In the genomic region with DNA sequence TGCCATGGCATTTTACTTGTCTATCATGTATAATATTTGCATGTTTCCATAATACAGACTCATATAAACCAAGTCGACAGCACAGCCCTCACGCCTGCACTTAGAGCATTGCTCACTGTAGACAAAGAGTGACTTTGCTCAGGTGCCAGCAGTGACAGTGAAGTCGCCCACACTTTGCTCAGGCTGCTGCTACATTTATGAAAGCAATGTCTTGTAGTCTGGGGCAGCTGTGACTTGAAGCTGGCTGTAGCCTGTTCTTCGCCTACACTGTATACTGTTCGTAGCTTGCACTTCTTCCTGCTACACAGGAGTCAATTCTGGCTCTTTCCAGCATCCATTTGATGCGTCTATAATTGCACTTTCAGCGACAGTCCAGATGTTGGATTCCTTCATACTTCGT, we compare ENCODE assay signal across 30 mouse cellular contexts. TPM values are rescaled to one million over a fixed set of nuclear protein-coding genes. Genes with fewer than 3 reads are reported as not detected.
DNase-seq lines count a peak whose midpoint lies in the region; ATAC-seq and TF ChIP-seq lines count a peak whose summit lies in the region.
"Had no signal": no experiment of that assay in that cellular context is flagged by ENCODE, and none has a peak within 500 bp of the region (broad histone marks: within the 10 kb centered on the region; RNA-seq: fewer than 3 reads in every experiment).

No protein-coding gene starts in this region.

- no peak for TF ChIP-seq CTCF in forebrain, postnatal 0 days (IDR thresholded peaks at IDR 0.05; ENCODE audit: low read depth)

- no peaks in the 10 kb centered on the region for H3K36me3 ChIP-seq in forebrain, postnatal 0 days (ENCODE audit: insufficient read depth)
- no peaks in the 10 kb centered on the region for H3K36me3 ChIP-seq in forebrain, embryonic 16.5 days (ENCODE audit: control insufficient read depth, insufficient read depth)
- no peaks in the 10 kb centered on the region for H3K36me3 ChIP-seq in hindbrain, embryonic 13.5 days
- H3K36me3 ChIP-seq: embryonic facial prominence, embryonic 13.5 days; limb, embryonic 13.5 days; liver, embryonic 12.5 days; midbrain, embryonic 13.5 days had no signal

- H3K4me3 ChIP-seq in forebrain, postnatal 0 days (ENCODE audit: low read depth, low read length) = no peak overlapping the region
- no peak overlapping the region for H3K4me3 ChIP-seq in forebrain, embryonic 16.5 days (replicated peaks; ENCODE audit: low read length)
- H3K4me3 ChIP-seq in hindbrain, embryonic 13.5 days = no peak overlapping the region
- H3K4me3 ChIP-seq: embryonic facial prominence, embryonic 13.5 days; limb, embryonic 13.5 days; liver, embryonic 12.5 days; midbrain, embryonic 13.5 days had no signal

- intact Hi-C loops in left cerebral cortex, postnatal 36 days (cut with DNase I) = no loop called here

- 85% methylated on average over 8 of the region's 8 CpGs for WGBS in forebrain, postnatal 0 days
- WGBS in forebrain, embryonic 16.5 days = 87% methylated on average over 8 of the region's 8 CpGs
- WGBS in hindbrain, embryonic 13.5 days = 90% methylated on average over 8 of the region's 8 CpGs

- no peak overlapping the region for H3K9ac ChIP-seq in forebrain, postnatal 0 days
- no peak overlapping the region for H3K9ac ChIP-seq in forebrain, embryonic 16.5 days (replicated peaks; ENCODE audit: low read depth, low read length)
- no peak overlapping the region for H3K9ac ChIP-seq in hindbrain, embryonic 13.5 days
- H3K9ac ChIP-seq: embryonic facial prominence, embryonic 13.5 days; limb, embryonic 13.5 days; liver, embryonic 12.5 days; midbrain, embryonic 13.5 days had no signal

- H3K4me2 ChIP-seq in forebrain, postnatal 0 days (ENCODE audit: low read depth) = no peak overlapping the region
- no peak overlapping the region for H3K4me2 ChIP-seq in forebrain, embryonic 16.5 days (ENCODE audit: low read length)
- H3K4me2 ChIP-seq in hindbrain, embryonic 13.5 days = no peak overlapping the region
- H3K4me2 ChIP-seq: embryonic facial prominence, embryonic 13.5 days; heart, embryonic 11.5 days; limb, embryonic 13.5 days; liver, embryonic 12.5 days; midbrain, embryonic 13.5 days had no signal

- H3K9me3 ChIP-seq in forebrain, postnatal 0 days (ENCODE audit: low read length) = no peaks in the 10 kb centered on the region
- H3K9me3 ChIP-seq in forebrain, embryonic 16.5 days (ENCODE audit: control insufficient read depth, low read length) = no peaks in the 10 kb centered on the region
- no peaks in the 10 kb centered on the region for H3K9me3 ChIP-seq in hindbrain, embryonic 13.5 days
- H3K9me3 ChIP-seq: embryonic facial prominence, embryonic 13.5 days; limb, embryonic 13.5 days; liver, embryonic 12.5 days; midbrain, embryonic 13.5 days had no signal

- H3K27me3 ChIP-seq in forebrain, postnatal 0 days (ENCODE audit: insufficient read depth, low read length) = no peaks in the 10 kb centered on the region
- no peaks in the 10 kb centered on the region for H3K27me3 ChIP-seq in forebrain, embryonic 16.5 days (replicated peaks; ENCODE audit: control insufficient read depth, insufficient read depth, low read length)
- no peaks in the 10 kb centered on the region for H3K27me3 ChIP-seq in hindbrain, embryonic 13.5 days
- H3K27me3 ChIP-seq: embryonic facial prominence, embryonic 13.5 days; limb, embryonic 13.5 days; liver, embryonic 12.5 days; midbrain, embryonic 13.5 days had no signal

- H3K4me1 ChIP-seq in forebrain, postnatal 0 days (ENCODE audit: insufficient read depth) = no peaks in the 10 kb centered on the region
- H3K4me1 ChIP-seq in forebrain, embryonic 16.5 days (replicated peaks; ENCODE audit: control insufficient read depth, insufficient read depth, low read length) = no peaks in the 10 kb centered on the region
- no peaks in the 10 kb centered on the region for H3K4me1 ChIP-seq in hindbrain, embryonic 13.5 days (replicated peaks)
- H3K4me1 ChIP-seq: embryonic facial prominence, embryonic 13.5 days; limb, embryonic 13.5 days; liver, embryonic 12.5 days; midbrain, embryonic 13.5 days had no signal

- ATAC-seq in forebrain, postnatal 0 days = peak; percentile 38; the same call in 1 of the 2 replicates
- ATAC-seq in forebrain, embryonic 16.5 days = no peak
- ATAC-seq in hindbrain, embryonic 13.5 days (ENCODE audit: low FRiP score) = no peak
- no peak for ATAC-seq in inflammation-experienced regulatory T-cells, adult 6 months
- ATAC-seq: liver, embryonic 12.5 days; midbrain, embryonic 13.5 days had no signal

- no peak overlapping the region for H3K27ac ChIP-seq in forebrain, postnatal 0 days (ENCODE audit: low read depth, low read length)
- H3K27ac ChIP-seq in forebrain, embryonic 16.5 days (ENCODE audit: low read length) = no peak overlapping the region
- no peak overlapping the region for H3K27ac ChIP-seq in hindbrain, embryonic 13.5 days
- H3K27ac ChIP-seq: embryonic facial prominence, embryonic 13.5 days; limb, embryonic 13.5 days; liver, embryonic 12.5 days; midbrain, embryonic 13.5 days had no signal

- DNase-seq in forebrain, postnatal 0 days = no peak
- DNase-seq in right cerebral cortex, adult 18-20 months = peak; percentile 66
- DNase-seq in right cerebral cortex, postnatal 4 days = no peak
- peak; percentile 21 to 26 for DNase-seq in left cerebral cortex, postnatal 36 days (ENCODE audit: low spot score in 2 of 2)
- no peak for DNase-seq in lung, postnatal 10 days
- DNase-seq: adrenal gland, postnatal 10 days; cerebellum, adult 8-10 months; cerebellum, postnatal 36 days; embryo, embryonic 11 days; gastrocnemius, postnatal 10 days; heart, postnatal 10 days; kidney, adult 2 months; kidney, postnatal 10 days; lung, adult 18-20 months; lung, postnatal 14 days; thymus, postnatal 14 days had no signal

RNA-seq across cellular contexts. Expression of a gene that starts 15.0 kb away (rescaled TPM):
- not detected in 2 replicates for total RNA-seq in forebrain, postnatal 0 days (2014; rRNA removed)
- polyA plus RNA-seq in forebrain, postnatal 0 days (2015; fragmentation: Nextera tagmentation; extraction: Ambion mirVana) = not detected in 2 replicates
- polyA plus RNA-seq in forebrain, embryonic 16.5 days (2015; fragmentation: Nextera tagmentation; extraction: Ambion mirVana) = not detected in 2 replicates
- total RNA-seq in left cerebral cortex, postnatal 36 days (2021) = under 1 TPM in 1 of 2 experiments, not detected in 1; 0.25 TPM
- not detected in 2 replicates for polyA plus RNA-seq in hindbrain, embryonic 13.5 days (2015; fragmentation: Nextera tagmentation; extraction: Ambion mirVana)
- polyA plus RNA-seq in inflammation-experienced regulatory T-cells, adult 6 months (2017; shearing (Covaris generic)) = under 1 TPM in 1 of 3 experiments, not detected in 2; 0.38 TPM
- total RNA-seq: adrenal gland, postnatal 10 days; gastrocnemius, postnatal 10 days; granulocyte monocyte progenitor cell, adult 5-6 weeks; heart, postnatal 10 days; layer of hippocampus, postnatal 25 days; megakaryocyte progenitor cell, adult 5-6 weeks; monocyte, adult 5-6 weeks; neutrophil, adult 5-6 weeks had no signal
- polyA plus RNA-seq: heart, embryonic 11.5 days; hindbrain, embryonic 11.5 days; kidney, adult 2 months; limb, embryonic 13.5 days; liver, embryonic 12.5 days; midbrain, embryonic 13.5 days had no signal

RNA-seq across cellular contexts. Expression of a gene that starts 18.2 kb away (rescaled TPM):
- not detected in 2 replicates for total RNA-seq in forebrain, postnatal 0 days (2014; rRNA removed)
- not detected in 2 replicates for polyA plus RNA-seq in forebrain, postnatal 0 days (2015; fragmentation: Nextera tagmentation; extraction: Ambion mirVana)
- not detected in 2 replicates for polyA plus RNA-seq in forebrain, embryonic 16.5 days (2015; fragmentation: Nextera tagmentation; extraction: Ambion mirVana)
- not detected for total RNA-seq in left cerebral cortex, postnatal 36 days (2021)
- polyA plus RNA-seq in hindbrain, embryonic 13.5 days (2015; fragmentation: Nextera tagmentation; extraction: Ambion mirVana) = not detected in 2 replicates
- under 1 TPM in 1 of 3 experiments, not detected in 2; 0.95 TPM for polyA plus RNA-seq in inflammation-experienced regulatory T-cells, adult 6 months (2017; shearing (Covaris generic))
- total RNA-seq: adrenal gland, postnatal 10 days; gastrocnemius, postnatal 10 days; granulocyte monocyte progenitor cell, adult 5-6 weeks; heart, postnatal 10 days; layer of hippocampus, postnatal 25 days; megakaryocyte progenitor cell, adult 5-6 weeks; monocyte, adult 5-6 weeks; neutrophil, adult 5-6 weeks had no signal
- polyA plus RNA-seq: embryonic facial prominence, embryonic 13.5 days; heart, embryonic 11.5 days; kidney, adult 2 months; limb, embryonic 13.5 days; liver, embryonic 12.5 days; midbrain, embryonic 13.5 days had no signal

RNA-seq across cellular contexts. Expression of a gene that starts 49.6 kb away (rescaled TPM):
- total RNA-seq in forebrain, postnatal 0 days (2014; rRNA removed) = 1.5 and 2.3 TPM in 2 replicates
- polyA plus RNA-seq in forebrain, postnatal 0 days (2015; fragmentation: Nextera tagmentation; extraction: Ambion mirVana) = 1.2 and 1.9 TPM in 2 replicates
- polyA plus RNA-seq in forebrain, embryonic 16.5 days (2015; fragmentation: Nextera tagmentation; extraction: Ambion mirVana) = 1.6 and 2.1 TPM in 2 replicates
- total RNA-seq in left cerebral cortex, postnatal 36 days (2021) = 1 to 10 TPM; 2.4 to 3.1 TPM
- polyA plus RNA-seq in hindbrain, embryonic 13.5 days (2015; fragmentation: Nextera tagmentation; extraction: Ambion mirVana) = 0.84 and 1.2 TPM in 2 replicates
- polyA plus RNA-seq in inflammation-experienced regulatory T-cells, adult 6 months (2017; shearing (Covaris generic)) = under 1 TPM in 1 of 3 experiments, not detected in 2; 0.13 TPM
- total RNA-seq: gastrocnemius, postnatal 10 days; granulocyte monocyte progenitor cell, adult 5-6 weeks; heart, postnatal 10 days; monocyte, adult 5-6 weeks; neutrophil, adult 5-6 weeks had no signal
- polyA plus RNA-seq: kidney, adult 2 months had no signal

Comparison
In these comparisons a context has a peak if more than half of its experiments do, and no peak if none do; other contexts are left out.
1. DNase-seq: peak in right cerebral cortex, adult 18-20 months (single experiment) and left cerebral cortex, postnatal 36 days (2 of 2); none in forebrain, postnatal 0 days (single experiment), right cerebral cortex, postnatal 4 days (single experiment) and lung, postnatal 10 days (single experiment).